Mouse (Mus musculus) layer of hippocampus, adult 2 months (tissue): ENCODE results near the gene Ccl11. TPM values are rescaled to one million over a fixed set of nuclear protein-coding genes. Genes with fewer than 3 reads are reported as not detected.

Source experiments
- DNase-seq, 2 experiments: peaks; one replicate each; pipeline ENCODE4 v3.0.0; 2022; ENCODE audit warnings: low spot score in 2 of 2
- H3K27ac ChIP-seq: fragments of 200-600 bp; 2 replicates; pipeline ENCODE4 v1.8.1; 2022
- H3K4me3 ChIP-seq: fragments of 200-600 bp; 2 replicates; pipeline ENCODE4 v1.8.1; 2022; ENCODE audit warnings: mild to moderate bottlenecking
- CTCF ChIP-seq: fragments of 200-600 bp; conservative IDR thresholded peaks from 2 replicates; pipeline ENCODE4 v1.8.1; 2022; ENCODE audit warnings: antibody characterized with exemption, mild to moderate bottlenecking, moderate library complexity
- total RNA-seq, 2 experiments: library from RNA; stranded (reverse); gene quantifications; 2 replicates each; pipeline ENCODE4 v1.2.3; 2021

Ccl11 gene
- total RNA-seq, 2 experiments from 2014 or later: 0.34 TPM; not detected in 1

DNA sequence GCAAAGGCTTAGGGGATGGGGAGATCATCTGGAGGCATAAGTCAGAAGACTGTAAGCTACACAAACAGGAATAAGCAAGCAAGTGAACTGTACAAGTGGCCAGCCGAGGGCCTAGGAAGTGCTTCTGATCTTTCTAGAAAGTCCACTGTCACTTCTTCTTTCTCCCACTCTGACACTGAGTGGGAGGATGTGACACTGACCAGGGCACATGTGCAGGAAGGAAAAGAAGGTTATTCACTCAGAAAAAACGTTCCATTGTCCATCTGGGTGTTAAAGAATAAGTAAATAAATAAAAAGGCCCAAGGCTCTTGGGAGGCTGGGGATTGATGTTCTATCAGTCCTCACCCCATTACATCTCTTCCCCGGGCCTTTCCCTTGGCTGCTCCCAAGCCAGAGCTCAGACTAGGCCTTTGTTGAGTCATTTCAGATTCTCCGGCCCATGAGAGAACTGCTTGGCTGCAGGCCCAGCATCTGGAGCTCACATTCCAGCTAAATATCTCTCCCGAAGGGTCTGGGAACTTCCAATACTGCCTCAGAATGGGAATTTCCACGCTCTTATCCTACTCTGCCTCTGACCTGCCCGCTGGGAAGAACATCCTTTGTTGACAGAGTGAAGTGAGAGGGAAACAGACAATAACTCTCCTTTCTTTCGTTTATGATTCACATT, 24.8 kb upstream of the Ccl11 start:
- DNase-seq: no peak
- Histone ChIP-seq H3K4me3 (no peak overlapping the region), H3K27ac (0 out of 2 replicates have a peak overlapping the region, but pooled peaks have one; percentile 28)
- TF ChIP-seq CTCF: no peak

DNA sequence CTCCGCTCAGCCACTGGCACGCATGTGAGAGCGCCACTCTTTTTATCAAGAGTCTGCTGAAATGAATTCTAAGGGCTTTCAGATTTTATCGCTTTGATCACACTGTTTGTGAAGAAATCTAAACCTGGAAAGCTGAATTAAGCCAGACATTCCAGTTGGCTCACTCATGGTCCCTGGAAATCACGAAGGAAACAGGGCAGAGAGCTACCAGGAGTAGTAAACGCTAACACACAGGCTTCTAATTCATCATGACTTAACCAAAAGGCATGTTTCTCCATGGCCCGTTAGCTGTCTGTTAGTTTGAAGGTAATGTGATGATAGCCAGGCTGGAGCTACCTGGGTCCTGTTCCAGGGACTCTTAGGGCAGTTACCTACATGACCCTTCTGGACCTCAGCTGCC, 23.2 kb upstream of the Ccl11 start:
- TF ChIP-seq CTCF: no peak
- Histone ChIP-seq H3K4me3 (no peak overlapping the region), H3K27ac (no peak overlapping the region)
- no peak for DNase-seq

DNA sequence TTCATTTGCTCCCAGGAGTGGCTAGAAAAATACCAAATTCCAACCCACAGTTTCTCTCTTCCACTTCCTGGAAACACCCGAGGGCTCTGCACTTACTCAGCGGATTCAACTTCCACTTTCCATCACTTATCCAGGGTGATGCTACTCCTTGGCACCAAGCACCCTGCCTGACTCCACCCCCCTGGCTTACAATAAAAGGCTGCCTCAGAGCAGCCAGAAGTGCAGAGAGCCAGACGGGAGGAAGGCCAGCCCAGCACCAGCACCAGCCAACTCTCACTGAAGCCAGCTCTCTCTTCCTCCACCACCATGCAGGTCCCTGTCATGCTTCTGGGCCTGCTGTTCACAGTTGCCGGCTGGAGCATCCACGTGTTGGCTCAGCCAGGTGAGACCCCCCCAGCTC, 22.3 kb upstream of the Ccl11 start, which contains the start of gene Ccl2:
Gene Ccl2, plus strand, starts transcription at position 216 of the 400 bp plus-strand sequence.
- Histone ChIP-seq H3K4me3 (no peak within 1 kb of the TSS), H3K27ac (no peak within 1 kb of the TSS)

DNA sequence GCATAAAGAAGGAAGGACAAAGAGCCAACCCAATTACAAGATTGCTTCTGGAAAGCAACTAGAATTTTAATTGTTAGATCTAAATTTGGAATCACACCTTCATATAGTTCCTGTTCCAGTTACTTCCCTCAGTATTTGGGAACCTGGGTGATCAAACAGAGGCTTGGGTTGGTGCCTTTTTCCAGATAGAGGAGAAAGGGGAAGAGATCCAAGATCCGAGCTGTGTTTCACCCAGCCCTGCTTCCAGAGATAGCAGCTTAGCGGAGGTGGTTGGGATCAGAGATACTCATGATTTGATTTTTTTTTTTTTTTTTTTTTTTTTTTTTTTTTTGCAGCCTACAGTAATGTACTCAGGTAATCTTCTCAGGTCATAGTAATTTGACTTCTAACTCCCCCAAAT, 21.8 kb upstream of the Ccl11 start:
- TF ChIP-seq CTCF: no peak
- H3K27ac ChIP-seq: no peak overlapping the region
- no peak overlapping the region for H3K4me3 ChIP-seq
- DNase-seq: no peak

More for the DNA sequence above, 22.3 kb upstream of the Ccl11 start, which contains the start of gene Ccl2:
- peak; percentile 50 to 62 for DNase-seq
- TF ChIP-seq CTCF: no peak

DNA sequence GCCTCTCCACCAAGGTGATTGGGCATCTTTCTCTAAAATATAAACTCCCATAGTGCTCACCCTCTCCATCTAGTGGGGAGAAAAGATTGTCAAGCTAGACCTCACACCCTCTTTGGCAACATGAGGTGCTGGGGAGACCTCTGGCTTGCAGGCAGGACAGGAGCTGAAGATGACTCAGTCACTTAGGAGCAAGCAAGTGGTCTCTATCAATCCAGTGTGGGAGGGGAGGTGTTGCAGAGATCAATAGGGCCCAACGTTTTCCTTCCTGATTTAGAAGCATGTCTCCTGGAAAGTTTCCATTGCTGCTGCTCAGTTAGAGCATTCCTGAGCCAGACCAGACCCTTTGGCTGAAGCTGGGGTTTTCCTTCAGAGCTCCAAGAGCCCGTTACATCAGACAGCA, 19.1 kb upstream of the Ccl11 start, which contains the start of gene Gm17268:
Gene Gm17268, minus strand, starts transcription at position 28 of the 400 bp plus-strand sequence.
- no peak for DNase-seq
- TF ChIP-seq CTCF: peak; percentile 53
- H3K4me3 ChIP-seq: no peak within 1 kb of the TSS

DNA sequence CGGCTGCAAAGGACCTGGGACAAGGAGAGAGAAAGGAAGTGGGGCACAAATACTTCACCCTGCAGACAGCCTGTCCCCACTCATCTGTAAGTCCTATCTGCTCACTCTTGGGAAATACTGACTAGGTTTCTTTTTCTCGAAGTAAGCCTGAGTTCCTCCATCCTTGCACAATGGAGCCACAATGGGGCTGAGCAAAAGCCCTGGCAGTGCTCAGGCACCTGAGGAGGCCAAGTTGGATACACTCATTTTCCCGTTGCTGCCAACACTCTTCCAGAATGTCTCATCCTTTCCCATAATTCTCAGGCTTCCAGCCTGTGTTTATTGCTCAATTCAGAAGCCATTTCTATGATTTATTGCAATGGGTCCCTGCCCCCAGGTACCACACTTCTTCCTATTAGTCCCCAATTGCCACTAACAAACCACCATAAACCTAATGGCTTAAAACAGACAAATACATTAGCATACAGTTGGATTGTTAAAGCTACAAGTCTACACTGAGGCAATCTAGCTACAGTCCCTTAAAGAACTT, 18.4 kb upstream of the Ccl11 start:
- H3K4me3 ChIP-seq: no peak overlapping the region
- no peak for TF ChIP-seq CTCF
- DNase-seq: no peak
- no peak overlapping the region for H3K27ac ChIP-seq

More for the DNA sequence above, 19.1 kb upstream of the Ccl11 start, which contains the start of gene Gm17268:
- H3K27ac ChIP-seq: no peak within 1 kb of the TSS

DNA sequence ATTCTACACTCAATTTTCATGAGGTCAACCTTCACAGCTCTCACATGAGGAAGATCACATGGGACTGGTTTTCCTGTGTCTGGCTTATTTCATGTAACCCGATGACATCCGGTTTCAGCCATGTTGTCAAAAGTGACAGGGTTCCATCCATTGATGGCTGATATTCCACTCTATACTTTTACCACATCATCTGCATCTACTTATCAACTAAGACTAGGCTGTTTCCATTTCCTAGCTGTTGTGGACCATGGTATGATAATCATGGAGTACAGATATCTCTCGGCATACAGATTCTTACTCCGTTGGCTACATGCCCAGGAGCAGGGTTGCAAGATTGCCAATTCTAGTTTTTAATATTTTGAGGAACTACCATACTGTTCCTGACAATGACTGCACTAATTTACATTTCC, 15.9 kb upstream of the Ccl11 start:
- no peak for TF ChIP-seq CTCF
- no peak overlapping the region for H3K4me3 ChIP-seq
- peak in 1 of 2 experiments; percentile 24 for DNase-seq
- no peak overlapping the region for H3K27ac ChIP-seq

DNA sequence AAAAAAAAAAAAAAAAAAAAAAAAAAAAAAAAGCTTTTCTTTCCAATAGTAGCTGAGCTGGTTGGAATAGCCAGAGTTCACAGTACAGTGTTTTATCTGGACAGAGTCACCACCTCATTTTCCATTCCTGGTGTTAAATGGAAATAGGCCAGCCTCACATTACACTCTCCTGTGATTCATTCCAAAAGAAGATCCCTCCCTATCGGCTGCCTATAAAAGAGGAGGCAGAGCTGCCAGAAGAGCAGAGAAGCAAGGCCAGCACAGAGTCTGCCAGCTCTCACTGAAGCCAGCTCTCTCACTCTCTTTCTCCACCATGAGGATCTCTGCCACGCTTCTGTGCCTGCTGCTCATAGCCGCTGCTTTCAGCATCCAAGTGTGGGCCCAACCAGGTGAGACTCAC, 12.2 kb upstream of the Ccl11 start, which contains the start of gene Ccl7:
Gene Ccl7, plus strand, starts transcription at position 242 of the 400 bp plus-strand sequence.
- no peak within 1 kb of the TSS for H3K27ac ChIP-seq
- DNase-seq: no peak
- H3K4me3 ChIP-seq: no peak within 1 kb of the TSS
- no peak for TF ChIP-seq CTCF

DNA sequence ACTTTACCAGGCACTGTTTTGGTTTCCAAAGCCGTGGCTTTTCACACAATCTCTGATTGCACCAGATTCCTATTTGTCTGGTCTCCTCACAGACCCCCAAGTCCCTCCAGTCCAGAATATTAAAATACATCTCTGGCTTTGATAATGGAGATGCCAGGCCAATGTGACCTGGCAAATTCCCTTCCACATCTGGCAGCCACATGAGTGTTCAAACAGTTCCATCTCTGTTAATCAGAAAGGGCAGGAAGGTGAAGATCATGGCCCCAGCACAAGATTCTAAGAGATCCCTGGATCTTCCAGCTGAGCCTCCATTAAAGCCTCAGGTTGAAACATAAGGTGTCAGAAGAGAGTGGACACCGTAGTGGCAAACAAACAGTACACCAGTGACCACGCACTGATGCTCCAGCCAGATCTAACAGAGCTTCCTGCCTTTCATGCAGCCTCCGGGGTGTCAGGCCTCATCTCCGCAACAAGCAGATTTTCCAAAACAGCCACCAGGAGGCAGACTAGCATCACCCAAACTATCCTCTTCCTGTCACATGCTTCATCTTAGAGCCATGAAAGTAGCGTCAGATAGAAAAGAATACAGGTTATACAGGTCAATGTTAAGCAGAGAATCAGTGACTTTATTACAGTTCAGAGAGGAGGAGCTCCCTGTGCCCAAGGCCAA, 9.7 kb upstream of the Ccl11 start:
- TF ChIP-seq CTCF: peak; percentile 76
- Histone ChIP-seq H3K27ac (no peak overlapping the region), H3K4me3 (no peak overlapping the region)
- DNase-seq: peak in 1 of 2 experiments; percentile 55

DNA sequence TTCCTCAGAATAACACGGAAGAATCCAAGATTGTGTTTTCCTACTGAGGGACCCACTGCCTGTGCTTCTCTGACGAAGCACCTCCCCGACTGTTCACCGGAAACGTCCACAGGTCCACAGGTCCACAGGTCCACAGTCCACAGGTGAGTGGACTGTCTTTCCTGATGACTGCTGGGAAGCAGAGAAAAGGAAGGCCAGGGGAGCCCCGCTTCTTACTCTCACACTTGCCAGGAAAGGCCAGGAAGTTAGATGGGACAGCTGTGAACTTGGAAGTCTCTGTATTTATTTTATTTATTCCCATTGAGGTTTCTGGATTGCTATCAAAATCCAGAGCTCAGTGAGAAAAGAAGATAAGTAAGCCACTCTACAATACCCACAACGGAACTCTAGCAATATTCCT, 3.8 kb upstream of the Ccl11 start:
- no peak overlapping the region for H3K27ac ChIP-seq
- TF ChIP-seq CTCF: no peak
- no peak for DNase-seq
- H3K4me3 ChIP-seq: no peak overlapping the region

DNA sequence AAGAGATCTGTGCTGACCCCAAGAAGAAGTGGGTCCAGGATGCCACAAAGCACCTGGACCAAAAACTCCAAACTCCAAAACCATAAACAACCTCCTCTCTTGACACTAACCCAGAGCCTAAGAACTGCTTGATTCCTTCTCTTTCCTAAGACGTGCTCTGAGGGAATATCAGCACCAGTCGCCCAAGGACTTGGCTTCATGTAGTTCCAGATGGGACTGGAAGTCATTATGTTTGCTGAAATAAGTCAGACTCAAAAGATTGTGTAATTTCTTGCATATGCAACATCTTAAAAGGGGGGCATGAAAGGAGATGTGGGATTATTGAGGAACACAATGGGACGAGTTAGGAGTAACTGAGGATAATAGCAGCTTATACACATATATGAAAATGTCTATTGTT, 4.6 kb downstream of the Ccl11 start:
- no peak overlapping the region for H3K4me3 ChIP-seq
- DNase-seq: no peak
- no peak overlapping the region for H3K27ac ChIP-seq
- TF ChIP-seq CTCF: no peak

DNA sequence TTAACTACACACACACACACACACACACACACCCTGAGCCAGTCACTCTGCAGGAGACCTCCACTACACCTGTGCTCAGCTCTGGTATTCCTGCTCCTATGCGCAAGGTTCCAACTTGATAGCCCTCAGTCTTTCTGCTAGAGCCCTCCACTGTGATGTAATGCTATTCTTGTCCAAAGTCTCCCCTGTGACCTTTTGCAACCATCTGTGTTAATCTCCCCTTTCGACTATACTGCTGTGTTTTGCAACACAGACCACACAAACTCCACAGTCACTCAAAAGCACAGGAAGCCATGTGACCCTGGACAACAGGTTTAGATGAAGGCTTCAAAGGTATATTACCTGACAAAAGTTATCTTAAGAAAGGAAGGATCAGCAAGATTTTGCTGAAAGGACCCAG, 5.8 kb downstream of the Ccl11 start:
- DNase-seq: no peak
- no peak overlapping the region for H3K27ac ChIP-seq
- H3K4me3 ChIP-seq: no peak overlapping the region
- TF ChIP-seq CTCF: no peak

DNA sequence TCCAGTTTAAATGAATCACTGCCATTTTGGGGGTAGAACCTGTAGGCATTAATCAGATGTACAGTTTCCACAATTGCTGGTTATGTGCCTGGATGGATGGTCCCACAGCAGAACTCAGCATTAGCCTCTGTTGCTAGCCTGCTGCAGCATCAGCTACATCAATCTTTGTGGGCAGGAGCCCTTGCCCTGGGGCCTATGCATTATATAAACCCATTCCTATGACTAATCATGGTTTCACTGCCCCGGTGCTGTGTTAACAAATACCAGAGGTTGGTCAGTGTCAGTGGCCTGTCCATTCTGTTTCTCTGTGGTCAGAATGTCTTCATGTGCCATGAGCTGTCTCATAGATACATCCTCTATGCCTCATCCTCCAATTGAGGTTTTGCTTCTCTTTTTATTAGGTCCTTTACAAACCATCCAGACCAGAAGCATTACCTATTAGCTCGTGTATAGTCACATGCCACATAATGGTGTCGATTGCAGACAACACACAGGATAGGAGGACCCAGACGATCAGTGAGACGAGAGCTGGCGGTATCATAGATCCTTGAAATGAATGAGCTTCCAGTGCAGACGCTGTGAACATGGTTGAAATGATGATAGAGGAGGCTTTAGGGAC, 9.4 kb downstream of the Ccl11 start:
- no peak for DNase-seq
- no peak overlapping the region for H3K4me3 ChIP-seq
- no peak for TF ChIP-seq CTCF
- no peak overlapping the region for H3K27ac ChIP-seq
